Mouse (Mus musculus) C2C12 (cell line): ENCODE data around the gene Cpa3. TPM values are rescaled to one million over a fixed set of nuclear protein-coding genes. Genes with fewer than 3 reads are reported as not detected.

Experiments
- H3K27me3 ChIP-seq: one replicate; pipeline ENCODE4 v1.6.1; 2011; ENCODE audit not compliant: control insufficient read depth, insufficient read depth, insufficient read length
- H3K36me3 ChIP-seq: one replicate; pipeline ENCODE4 v1.6.1; 2011; ENCODE audit not compliant: control insufficient read depth, insufficient read depth
- H3K4me3 ChIP-seq: one replicate; pipeline ENCODE4 v1.5.1; 2011; ENCODE audit warnings: mild to moderate bottlenecking, control low read depth; ENCODE audit not compliant: poor library complexity, insufficient read depth, severe bottlenecking
- H3K79me2 ChIP-seq: one replicate; pipeline ENCODE4 v1.6.1; 2011; ENCODE audit not compliant: control insufficient read depth, insufficient read depth
- H3K79me3 ChIP-seq: one replicate; pipeline ENCODE4 v1.6.1; 2011; ENCODE audit warnings: low read depth, control low read depth
- H3ac ChIP-seq: one replicate; pipeline ENCODE3; 2011; ENCODE audit warnings: low read depth; ENCODE audit not compliant: control insufficient read depth, insufficient read length
- CEBPB ChIP-seq: IDR thresholded peaks from one replicate; pipeline ENCODE4 v1.6.1; 2011; ENCODE audit warnings: low read depth, mild to moderate bottlenecking, control low read depth, moderate library complexity
- CTCF ChIP-seq: IDR thresholded peaks from one replicate; pipeline ENCODE4 v1.5.1; 2011; ENCODE audit not compliant: control insufficient read depth, insufficient read depth, insufficient read length
- FOSL1 ChIP-seq: IDR thresholded peaks from one replicate; pipeline ENCODE4 v1.8.0; 2011; ENCODE audit warnings: mild to moderate bottlenecking, low read length; ENCODE audit not compliant: poor library complexity, insufficient read depth, severe bottlenecking
- MAX ChIP-seq: IDR thresholded peaks from one replicate; pipeline ENCODE4 v1.6.1; 2011; ENCODE audit warnings: mild to moderate bottlenecking, control low read depth
- MYOD1 ChIP-seq: IDR thresholded peaks from one replicate; pipeline ENCODE4 v1.6.1; 2011; ENCODE audit warnings: low read depth; ENCODE audit not compliant: control insufficient read depth, insufficient read length
- MYOG ChIP-seq: IDR thresholded peaks from one replicate; pipeline ENCODE4 v1.6.1; 2011; ENCODE audit not compliant: control insufficient read depth, insufficient read length; ENCODE audit errors: extremely low read depth
- USF1 ChIP-seq: IDR thresholded peaks from one replicate; pipeline ENCODE4 v1.6.1; 2011; ENCODE audit warnings: low read depth, mild to moderate bottlenecking, control low read depth, moderate library complexity
- polyA plus RNA-seq: library from polyadenylated mRNA; unstranded; fragments of >200 nt; fragmentation: generic; extraction: Trizol; gene quantifications from one replicate; pipeline ENCODE4 v1.2.1, GENCODE M21; 2012; ENCODE audit warnings: missing spikeins

The Cpa3 gene
- polyA plus RNA-seq, 1 experiment = not detected

DNA sequence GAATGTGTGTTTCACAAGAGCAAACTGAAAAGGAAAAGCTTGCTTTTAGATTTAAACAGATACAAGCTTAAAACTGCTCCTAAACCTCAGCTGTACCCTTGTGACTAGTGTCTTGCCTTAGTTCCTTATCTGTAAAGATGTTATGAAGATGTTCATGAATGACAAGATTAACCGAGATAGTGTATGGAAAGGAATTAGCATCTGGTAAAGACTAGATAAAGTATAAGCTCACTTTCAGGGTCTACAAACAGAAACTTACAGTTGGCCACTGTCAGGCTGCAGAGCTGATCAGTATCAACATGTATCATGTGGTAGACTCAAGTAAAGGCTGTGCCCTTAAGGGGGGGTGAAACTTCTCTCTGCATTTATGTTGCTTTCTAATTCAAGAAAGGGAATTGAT is 1.9 kb upstream of the Cpa3 start:
- Histone ChIP-seq H3ac (no peak overlapping the region), H3K36me3 (no peaks in the 10 kb centered on the region), H3K27me3 (no peaks in the 10 kb centered on the region), H3K79me3 (no peaks in the 10 kb centered on the region), H3K79me2 (no peaks in the 10 kb centered on the region), H3K4me3 (no peak overlapping the region)
- TF ChIP-seq CTCF = no peak

DNA sequence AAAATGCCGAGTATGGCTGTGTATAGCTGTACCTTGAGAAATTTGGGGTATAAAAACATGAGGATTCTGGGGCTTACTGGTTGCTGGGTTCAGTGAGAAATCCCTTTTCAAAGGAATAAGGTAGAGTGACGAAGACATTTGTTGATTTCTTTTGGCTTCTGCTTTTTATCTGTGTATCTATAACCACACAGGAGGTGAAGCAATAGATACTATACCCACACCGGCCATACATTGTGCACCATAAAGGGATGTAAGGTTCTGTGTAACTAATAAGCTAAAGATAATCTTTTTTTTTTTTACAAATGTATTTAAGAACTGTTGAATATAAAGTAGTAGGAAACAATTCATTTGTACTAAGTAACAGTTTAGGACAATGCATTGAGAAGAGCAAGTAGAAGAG is 2.2 kb downstream of the Cpa3 start:
- TF ChIP-seq MAX (no peak), MYOD1 (no peak), USF1 (no peak), CTCF (no peak), MYOG (no peak)
- H3K4me3 ChIP-seq = no peak overlapping the region
- H3K79me3 ChIP-seq = no peaks in the 10 kb centered on the region
- H3K79me2 ChIP-seq = no peaks in the 10 kb centered on the region
- no peak overlapping the region for H3ac ChIP-seq
- no peaks in the 10 kb centered on the region for H3K27me3 ChIP-seq
- H3K36me3 ChIP-seq = no peaks in the 10 kb centered on the region

DNA sequence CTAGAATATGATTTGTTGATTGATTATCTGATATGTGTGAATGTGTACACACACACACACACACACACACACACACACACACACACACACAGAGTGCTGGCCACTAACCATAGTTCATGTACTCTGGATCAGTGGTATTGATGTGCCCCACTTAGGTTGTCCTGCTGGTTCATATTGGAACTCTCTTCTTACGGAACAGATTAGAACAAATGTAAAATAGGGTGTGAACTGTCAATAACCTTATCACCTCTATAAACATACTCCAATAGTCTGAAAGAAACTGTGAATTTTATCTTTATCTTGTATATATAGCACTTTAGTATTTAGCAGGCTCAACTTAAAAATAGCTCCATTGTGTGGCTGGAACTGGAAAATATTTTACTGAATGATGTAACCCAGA is 5.0 kb downstream of the Cpa3 start:
- Histone ChIP-seq H3K79me2 (no peaks in the 10 kb centered on the region), H3K27me3 (no peaks in the 10 kb centered on the region), H3K36me3 (no peaks in the 10 kb centered on the region), H3K4me3 (no peak overlapping the region), H3K79me3 (no peaks in the 10 kb centered on the region), H3ac (no peak overlapping the region)
- TF ChIP-seq CEBPB (no peak), MYOG (no peak), MYOD1 (no peak), FOSL1 (no peak), USF1 (no peak), MAX (no peak), CTCF (no peak)

DNA sequence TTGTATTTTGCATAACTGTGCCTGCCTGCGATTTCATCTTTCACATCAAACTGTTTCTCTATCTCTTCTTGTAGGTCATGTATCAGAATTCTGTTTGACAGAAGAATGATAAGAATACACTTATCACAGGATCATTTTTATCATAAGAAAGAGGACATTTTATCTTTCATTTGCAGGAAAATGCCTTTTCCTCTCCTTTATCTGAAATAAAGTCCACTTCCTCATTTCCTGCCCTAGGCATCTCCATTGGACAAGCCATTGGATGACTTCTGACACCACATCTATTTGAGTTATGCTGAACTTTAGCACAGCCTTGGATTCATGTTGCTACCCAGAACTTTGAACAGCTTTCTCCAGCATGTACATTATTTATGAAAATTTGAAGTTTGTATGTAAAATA is 13.0 kb downstream of the Cpa3 start:
- H3K79me3 ChIP-seq = no peaks in the 10 kb centered on the region
- H3K27me3 ChIP-seq = no peaks in the 10 kb centered on the region
- H3ac ChIP-seq = no peak overlapping the region
- no peak overlapping the region for H3K4me3 ChIP-seq
- H3K36me3 ChIP-seq = no peaks in the 10 kb centered on the region
- TF ChIP-seq MAX (no peak), MYOG (no peak), CTCF (no peak), FOSL1 (no peak), MYOD1 (no peak), USF1 (no peak), CEBPB (no peak)
- no peaks in the 10 kb centered on the region for H3K79me2 ChIP-seq

DNA sequence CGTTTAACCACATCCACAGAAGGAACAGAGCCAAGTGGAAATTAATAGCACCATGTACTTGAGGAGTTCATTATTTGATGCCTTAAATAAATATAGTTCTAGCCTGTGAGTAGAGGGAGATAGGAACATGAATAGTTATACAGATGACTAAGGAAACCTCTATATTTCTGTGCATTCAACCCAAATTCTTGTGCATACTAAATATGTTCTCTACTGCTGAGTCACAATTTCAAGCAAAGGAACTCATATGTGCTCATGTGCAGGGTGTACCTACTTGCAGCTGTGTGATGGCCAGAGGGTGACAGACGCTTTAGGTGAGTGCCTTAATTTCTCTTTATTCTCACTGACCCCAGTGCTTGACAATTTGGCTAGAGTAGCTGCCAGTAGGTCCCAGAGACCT is 16.6 kb downstream of the Cpa3 start:
- Histone ChIP-seq H3K4me3 (no peak overlapping the region), H3K79me3 (no peaks in the 10 kb centered on the region), H3K27me3 (no peaks in the 10 kb centered on the region), H3ac (no peak overlapping the region), H3K36me3 (no peaks in the 10 kb centered on the region), H3K79me2 (no peaks in the 10 kb centered on the region)
- TF ChIP-seq FOSL1 = no peak
- TF ChIP-seq MYOD1 = no peak
- TF ChIP-seq MAX = no peak
- no peak for TF ChIP-seq CEBPB
- TF ChIP-seq MYOG = no peak
- TF ChIP-seq CTCF = no peak
- TF ChIP-seq USF1 = no peak

DNA sequence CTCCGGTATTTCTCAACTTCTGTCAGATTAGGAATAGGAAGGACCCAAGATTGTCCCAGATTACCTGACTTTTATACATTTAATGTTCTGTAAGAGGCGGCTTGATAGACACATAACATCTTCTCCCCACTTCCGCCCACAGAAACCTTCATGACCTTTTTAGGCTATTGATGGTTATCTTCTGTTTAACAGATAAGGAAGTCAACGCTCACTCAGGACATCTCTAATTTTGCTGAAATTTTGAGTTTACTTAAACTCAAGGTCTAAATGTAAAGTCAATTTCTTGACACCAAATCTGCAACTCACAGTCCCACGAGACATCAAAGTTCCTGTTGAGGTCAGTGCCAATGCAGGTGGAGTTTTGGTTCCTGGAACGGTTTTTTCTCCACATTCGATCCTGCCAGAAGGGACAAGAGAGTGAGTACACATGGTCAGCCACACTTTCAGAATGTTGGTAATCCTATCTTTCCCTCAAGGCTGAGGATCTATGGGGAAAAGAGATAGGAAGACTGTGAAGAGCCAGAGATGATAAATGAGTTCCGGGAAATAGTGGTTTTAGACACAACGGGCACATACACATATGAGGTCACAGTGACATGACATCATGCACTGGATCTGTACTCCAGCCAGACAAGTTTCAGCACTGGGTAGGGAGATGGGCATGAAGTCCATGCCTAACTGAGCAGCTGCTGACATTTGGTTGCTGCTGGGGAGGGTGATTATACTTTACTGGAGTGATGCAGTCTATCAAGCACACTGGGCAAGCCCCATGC is 18.9 kb downstream of the Cpa3 start:
- TF ChIP-seq MYOD1 = no peak
- no peak for TF ChIP-seq MYOG
- H3ac ChIP-seq = no peak overlapping the region
- no peaks in the 10 kb centered on the region for H3K79me2 ChIP-seq
- H3K4me3 ChIP-seq = no peak overlapping the region
- no peaks in the 10 kb centered on the region for H3K36me3 ChIP-seq
- H3K27me3 ChIP-seq = no peaks in the 10 kb centered on the region
- H3K79me3 ChIP-seq = no peaks in the 10 kb centered on the region
